Mouse (Mus musculus): ENCODE results near the gene Cflar. TPM values are rescaled to one million over a fixed set of nuclear protein-coding genes. Genes with fewer than 3 reads are reported as not detected.

Cflar gene
- polyA plus RNA-seq, 1 experiment from 2014 or later = 27.7 TPM

Other genes starting within 250 kb of the Cflar start
- gene Orc2, start 206.4 kb upstream of the Cflar start, polyA plus RNA-seq (2014; fragmentation: Nextera tagmentation; extraction: Ambion mirVana) = 42.1 and 45.2 TPM in 2 replicates
- gene Fam126b, start 125.2 kb upstream of the Cflar start, polyA plus RNA-seq (2014; fragmentation: Nextera tagmentation; extraction: Ambion mirVana) = 8.5 and 9.1 TPM in 2 replicates
- gene Ndufb3, start 125.1 kb upstream of the Cflar start, polyA plus RNA-seq (2014; fragmentation: Nextera tagmentation; extraction: Ambion mirVana) = 150 and 164 TPM in 2 replicates
- 0.10 TPM in 1 of 2 replicates, not detected in the other for gene Als2cr12, start 15.5 kb upstream of the Cflar start, polyA plus RNA-seq (2014; fragmentation: Nextera tagmentation; extraction: Ambion mirVana)
- 12.3 and 16.8 TPM in 2 replicates for gene Casp8, start 83.9 kb downstream of the Cflar start, polyA plus RNA-seq (2014; fragmentation: Nextera tagmentation; extraction: Ambion mirVana)